Mouse (Mus musculus): ENCODE measurements around the gene Icam2.

Icam2 gene

GRCm38 (mm10) chr11:106387791-106388216 is at the start of gene Icam2:
TSS of gene Icam2 (minus strand) at chr11:106388075.
- DNase-seq = peak; percentile 41 to 52

- DNase-seq = no peak
Measured at GRCm38 (mm10) chr11:106437543-106437942, 49.7 kb upstream of the Icam2 start.

- DNase-seq = no peak
Measured at GRCm38 (mm10) chr11:106437039-106437438, 49.2 kb upstream of the Icam2 start.

- no peak for DNase-seq
Measured at GRCm38 (mm10) chr11:106430392-106430791, 42.5 kb upstream of the Icam2 start.

GRCm38 (mm10) chr11:106429689-106430088 is 41.8 kb upstream of the Icam2 start:
- DNase-seq = no peak

- DNase-seq = no peak
Measured at GRCm38 (mm10) chr11:106428556-106428955, 40.7 kb upstream of the Icam2 start.

GRCm38 (mm10) chr11:106428106-106428505 is 40.2 kb upstream of the Icam2 start:
- peak in 1 of 2 experiments; percentile 25 for DNase-seq

- DNase-seq = peak; percentile 46 to 80
Measured at GRCm38 (mm10) chr11:106426447-106426846, 38.6 kb upstream of the Icam2 start.

- no peak for DNase-seq
Measured at GRCm38 (mm10) chr11:106425201-106425600, 37.3 kb upstream of the Icam2 start.

- peak in 1 of 2 experiments; percentile 23 for DNase-seq
Measured at GRCm38 (mm10) chr11:106419262-106420102, 31.6 kb upstream of the Icam2 start.

- DNase-seq = peak; percentile 83 to 87
Measured at GRCm38 (mm10) chr11:106418622-106419196, 30.8 kb upstream of the Icam2 start.

GRCm38 (mm10) chr11:106417860-106418259 is 30.0 kb upstream of the Icam2 start:
- no peak for DNase-seq

- no peak for DNase-seq
Measured at GRCm38 (mm10) chr11:106416331-106416730, 28.5 kb upstream of the Icam2 start.

- DNase-seq = no peak
Measured at GRCm38 (mm10) chr11:106412641-106413360, 24.9 kb upstream of the Icam2 start.

- DNase-seq = no peak
Measured at GRCm38 (mm10) chr11:106411157-106411556, 23.3 kb upstream of the Icam2 start.

- no peak for DNase-seq
Measured at GRCm38 (mm10) chr11:106410507-106410906, 22.6 kb upstream of the Icam2 start.

- DNase-seq = no peak
Measured at GRCm38 (mm10) chr11:106410011-106410410, 22.1 kb upstream of the Icam2 start.

- no peak for DNase-seq
Measured at GRCm38 (mm10) chr11:106398481-106398880, 10.6 kb upstream of the Icam2 start.

GRCm38 (mm10) chr11:106397656-106398055 is 9.8 kb upstream of the Icam2 start:
- no peak for DNase-seq

GRCm38 (mm10) chr11:106394055-106394454 is 6.2 kb upstream of the Icam2 start:
- DNase-seq = peak in 1 of 2 experiments; percentile 9

GRCm38 (mm10) chr11:106393331-106393616 is 5.4 kb upstream of the Icam2 start:
- DNase-seq = no peak

- DNase-seq = peak in 1 of 2 experiments; percentile 9
Measured at GRCm38 (mm10) chr11:106392597-106393330, 4.9 kb upstream of the Icam2 start.

Data from lung, postnatal 4 days (tissue).